Mouse (Mus musculus) small intestine, adult 2 months (tissue): ENCODE data around the gene Strada. TPM values are rescaled to one million over a fixed set of nuclear protein-coding genes. Genes with fewer than 3 reads are reported as not detected.

Source experiments
- H3K27ac ChIP-seq: fragments of 200-500 bp; 2 replicates; pipeline ENCODE4 v1.5.1; 2012; ENCODE audit warnings: low read depth, low read length, control low read depth, inconsistent platforms; ENCODE audit not compliant: insufficient read depth
- H3K27me3 ChIP-seq: fragments of 200-500 bp; 2 replicates; pipeline ENCODE4 v1.6.1; 2012; ENCODE audit warnings: mild to moderate bottlenecking, moderate library complexity, low read length, inconsistent platforms; ENCODE audit not compliant: control insufficient read depth, insufficient read depth
- H3K36me3 ChIP-seq: fragments of 200-500 bp; 2 replicates; pipeline ENCODE4 v1.6.1; 2012; ENCODE audit warnings: mild to moderate bottlenecking, low read length, control low read depth, inconsistent platforms; ENCODE audit not compliant: control insufficient read depth, insufficient read depth
- H3K4me1 ChIP-seq: fragments of 200-500 bp; 2 replicates; pipeline ENCODE4 v1.6.1; 2012; ENCODE audit warnings: low read length, inconsistent platforms, mixed read lengths; ENCODE audit not compliant: control insufficient read depth, insufficient read depth, insufficient read length
- H3K4me3 ChIP-seq: fragments of 200-500 bp; 2 replicates; pipeline ENCODE4 v1.5.1; 2012; ENCODE audit warnings: low read depth, mild to moderate bottlenecking, control low read depth, inconsistent platforms, low read length, moderate library complexity
- CTCF ChIP-seq: fragments of 200-500 bp; IDR thresholded peaks from 2 replicates; pipeline ENCODE4 v1.5.1; 2012; ENCODE audit warnings: low read depth, mild to moderate bottlenecking, control low read depth, inconsistent platforms, low read length, moderate library complexity, mixed read lengths; ENCODE audit not compliant: insufficient replicate concordance, insufficient read length; ENCODE audit errors: extremely low read depth
- POLR2A ChIP-seq: fragments of 200-500 bp; IDR thresholded peaks from 2 replicates; pipeline ENCODE4 v1.6.1; 2012; ENCODE audit warnings: low read depth, mild to moderate bottlenecking, control low read depth, inconsistent platforms, low read length, moderate library complexity
- WGBS: fragments of 180-500 bp; shearing (Covaris S2); methylation state at CpG from one replicate; pipeline ENCODE4 v1.1.7; 2018; 5-methylcytosine and 5-hydroxymethylcytosine counted together
- polyA plus RNA-seq: library from polyadenylated mRNA; depleted of rRNA; stranded (reverse); fragments of >200 nt; gene quantifications from 2 replicates; pipeline ENCODE4 v1.2.3, GENCODE M21; 2012

The Strada gene
- polyA plus RNA-seq, 1 experiment, result 7.4 TPM

DNA sequence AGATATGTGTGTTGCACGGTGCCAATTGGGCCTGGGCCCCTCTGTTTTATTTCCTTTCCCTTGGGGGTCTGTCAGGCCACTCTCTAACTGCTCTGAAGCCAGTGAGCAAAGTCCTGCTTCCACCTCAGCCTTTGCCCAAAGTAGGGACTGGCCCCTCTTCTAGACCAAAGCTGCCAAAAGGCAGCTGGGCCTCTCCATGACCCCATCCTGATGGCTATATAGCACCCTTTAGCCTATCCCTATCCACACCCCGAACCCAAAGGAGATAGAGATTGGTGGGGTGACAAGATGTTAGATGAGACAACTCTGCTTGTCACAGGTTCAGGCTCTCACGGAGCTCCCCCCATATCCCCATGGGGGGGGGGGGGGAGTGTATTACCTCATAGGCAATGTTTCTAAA is 46.2 kb downstream of the Strada start:
- TF ChIP-seq POLR2A (no peak), CTCF (no peak)
- Histone ChIP-seq H3K4me3 (no peak overlapping the region), H3K27ac (no peak overlapping the region), H3K4me1 (peaks cover 9% of the 10 kb centered on the region), H3K36me3 (peaks cover 32% of the 10 kb centered on the region), H3K27me3 (no peaks in the 10 kb centered on the region)
- 63% methylated on average over 3 of the region's 3 CpGs for WGBS

DNA sequence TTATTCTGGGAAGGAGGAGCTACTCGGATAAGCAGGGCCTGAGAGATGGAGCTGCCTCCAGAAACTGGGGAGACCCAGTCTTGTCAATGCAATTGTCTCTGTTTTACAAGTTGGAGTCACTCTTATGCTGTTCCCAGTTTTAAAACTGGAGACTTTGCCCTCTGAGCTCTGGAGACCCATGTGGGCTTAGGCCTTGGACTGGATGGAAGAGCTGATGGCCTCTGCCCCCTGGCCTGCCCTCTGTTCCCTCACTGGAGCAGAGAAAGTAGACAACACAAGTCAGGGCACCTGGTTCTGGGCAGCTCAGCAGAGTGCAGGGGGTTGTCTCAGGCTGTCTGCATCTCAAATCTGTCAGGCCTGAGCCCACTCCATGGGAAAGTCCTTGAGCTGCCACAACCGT is 47.2 kb downstream of the Strada start:
- H3K36me3 ChIP-seq, result peaks cover 41% of the 10 kb centered on the region
- peaks cover 6% of the 10 kb centered on the region for H3K4me1 ChIP-seq
- no peak overlapping the region for H3K27ac ChIP-seq
- H3K27me3 ChIP-seq, result no peaks in the 10 kb centered on the region
- H3K4me3 ChIP-seq, result no peak overlapping the region
- WGBS, result 80% methylated on average over 2 of the region's 2 CpGs
- no peak for TF ChIP-seq CTCF
- TF ChIP-seq POLR2A, result no peak

DNA sequence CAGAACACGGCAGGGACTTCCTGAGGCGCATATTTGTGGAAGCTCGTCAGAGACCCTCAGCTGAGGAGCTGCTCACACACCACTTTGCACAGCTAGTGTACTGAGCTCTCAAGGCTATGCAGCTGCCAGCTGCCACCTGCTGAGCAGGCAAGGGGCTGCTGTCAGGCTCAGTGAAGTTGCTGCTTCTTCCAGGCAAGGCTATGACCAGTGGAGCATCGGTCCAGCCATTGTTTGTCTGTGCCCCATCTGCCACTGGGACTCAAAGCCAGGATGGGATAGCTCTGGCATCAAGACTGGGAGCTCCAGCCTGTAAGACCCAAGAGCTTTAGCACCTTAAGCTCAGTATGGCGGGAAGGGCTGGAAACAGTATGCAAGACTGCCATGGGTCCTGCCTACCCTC is 47.9 kb downstream of the Strada start:
- peaks cover 47% of the 10 kb centered on the region for H3K36me3 ChIP-seq
- H3K27ac ChIP-seq, result no peak overlapping the region
- H3K4me3 ChIP-seq, result no peak overlapping the region
- no peak for TF ChIP-seq CTCF
- no peak for TF ChIP-seq POLR2A
- H3K4me1 ChIP-seq, result peaks cover 6% of the 10 kb centered on the region
- no peaks in the 10 kb centered on the region for H3K27me3 ChIP-seq
- 83% methylated on average over 5 of the region's 5 CpGs for WGBS

DNA sequence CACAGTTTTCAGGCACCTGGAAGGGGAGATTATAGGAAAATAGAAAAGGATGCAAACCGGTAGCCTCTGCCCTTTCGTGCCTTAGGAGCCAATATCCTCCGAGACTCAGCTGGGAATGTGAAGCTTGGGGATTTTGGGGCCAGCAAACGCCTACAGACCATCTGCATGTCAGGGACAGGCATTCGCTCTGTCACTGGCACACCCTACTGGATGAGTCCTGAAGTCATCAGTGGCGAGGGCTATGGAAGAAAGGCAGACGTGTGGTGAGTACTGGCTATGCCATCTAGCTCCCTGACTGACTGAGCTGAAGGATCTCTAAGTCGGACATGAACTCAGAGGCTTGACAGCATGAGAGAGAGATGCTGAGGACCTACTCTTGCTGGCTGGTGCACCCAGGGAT is 49.8 kb downstream of the Strada start:
- H3K36me3 ChIP-seq, result peaks cover 58% of the 10 kb centered on the region
- peaks cover 6% of the 10 kb centered on the region for H3K4me1 ChIP-seq
- no peak overlapping the region for H3K4me3 ChIP-seq
- TF ChIP-seq CTCF, result no peak
- TF ChIP-seq POLR2A, result no peak
- WGBS, result 89% methylated on average over 8 of the region's 8 CpGs
- no peaks in the 10 kb centered on the region for H3K27me3 ChIP-seq
- H3K27ac ChIP-seq, result no peak overlapping the region

DNA sequence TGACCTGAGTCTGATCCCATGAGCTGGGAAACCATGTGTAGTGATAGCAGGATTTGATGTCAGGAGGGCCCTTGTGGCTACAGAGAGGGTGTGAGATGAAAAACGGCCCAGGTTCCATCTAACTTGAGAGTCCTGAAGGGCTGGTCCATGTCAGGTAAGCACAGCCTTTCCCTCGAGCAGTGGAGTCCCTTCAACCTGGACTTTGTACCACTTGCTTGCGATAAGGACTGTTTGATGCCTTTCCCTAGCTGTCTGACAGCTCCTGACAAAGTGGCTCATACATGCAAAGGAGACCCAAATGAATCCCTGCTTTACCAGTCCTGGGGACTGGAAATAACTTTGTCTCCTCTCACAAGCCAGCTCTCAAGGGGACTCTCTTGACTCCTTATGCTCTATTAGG is 50.7 kb downstream of the Strada start:
- TF ChIP-seq POLR2A, result no peak
- TF ChIP-seq CTCF, result no peak
- peaks cover 62% of the 10 kb centered on the region for H3K36me3 ChIP-seq

DNA sequence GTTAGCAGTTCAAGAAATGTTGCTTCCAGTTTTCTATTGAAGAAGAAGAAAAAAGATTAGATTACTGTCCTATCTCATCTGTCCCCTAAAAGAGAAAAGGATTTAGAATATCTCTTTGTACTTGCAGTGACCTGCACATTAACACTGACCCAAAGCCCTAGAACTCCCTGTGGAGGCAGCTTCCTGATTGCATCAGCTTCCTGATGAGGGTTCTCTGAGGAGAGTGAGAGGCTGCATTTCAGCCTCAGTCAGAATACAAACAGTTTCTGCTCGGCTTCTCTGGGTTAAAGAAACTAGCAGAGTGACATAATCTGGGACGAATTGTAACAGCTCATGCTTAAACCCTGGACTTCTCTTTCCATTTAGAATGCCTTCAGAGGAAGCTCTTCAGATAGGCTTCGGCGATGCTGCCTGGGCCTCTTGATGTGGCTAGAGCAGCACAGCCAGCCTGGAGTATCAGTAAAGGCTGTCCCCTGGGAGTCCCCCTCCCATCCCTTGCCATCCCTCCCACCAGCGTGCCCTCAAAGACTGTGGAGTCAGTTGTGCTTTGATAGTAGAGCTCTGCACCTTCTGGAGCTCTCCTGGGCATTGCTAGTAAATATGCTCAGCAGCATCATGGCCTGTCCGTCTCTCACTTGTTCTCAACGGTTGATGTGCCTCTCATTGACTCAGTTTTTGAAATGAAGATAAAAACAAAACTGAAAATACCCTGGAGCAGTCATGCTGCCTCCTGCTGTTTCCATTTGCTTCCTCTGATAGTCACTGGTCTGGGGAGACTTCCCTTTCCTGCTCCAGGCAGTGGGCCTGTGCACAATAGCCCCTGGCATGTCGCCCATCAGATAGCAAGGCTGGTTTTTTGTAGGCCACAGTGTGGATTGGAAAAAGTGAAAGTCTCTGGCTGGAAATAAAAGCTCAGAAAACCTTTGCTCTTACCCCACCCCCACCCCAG is 67.1 kb downstream of the Strada start:
- H3K27ac ChIP-seq, result peak overlapping the region; percentile 75

More for the DNA sequence above, 50.7 kb downstream of the Strada start:
- Histone ChIP-seq H3K27me3 (no peaks in the 10 kb centered on the region), H3K4me3 (no peak overlapping the region), H3K27ac (no peak overlapping the region), H3K4me1 (peaks cover 6% of the 10 kb centered on the region)
- WGBS, result 30% methylated on average over 3 of the region's 3 CpGs

DNA sequence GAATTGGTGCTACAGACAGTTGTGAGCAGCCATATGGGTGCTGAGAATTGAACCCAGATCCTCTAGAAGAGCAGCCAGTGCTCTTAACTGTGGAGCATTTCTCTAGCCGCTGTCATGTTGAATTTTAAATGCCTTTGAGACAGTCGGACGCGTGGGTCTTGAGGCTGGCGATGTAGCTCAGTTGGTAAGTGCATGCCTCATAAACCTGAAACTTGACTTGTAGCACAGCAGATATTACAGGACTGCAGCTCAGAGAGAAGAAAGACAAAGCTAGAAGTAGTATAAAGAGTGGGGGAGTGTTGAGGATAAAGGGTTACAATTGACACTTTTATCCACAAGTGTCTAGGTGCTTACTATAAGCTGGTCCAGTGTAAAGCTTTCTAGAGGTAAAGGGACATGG is 69.5 kb downstream of the Strada start:
- H3K36me3 ChIP-seq, result peaks cover 16% of the 10 kb centered on the region
- WGBS, result 95% methylated on average over 5 of the region's 5 CpGs
- TF ChIP-seq POLR2A (no peak), CTCF (no peak)
- peaks cover 8% of the 10 kb centered on the region for H3K4me1 ChIP-seq
- no peaks in the 10 kb centered on the region for H3K27me3 ChIP-seq
- H3K4me3 ChIP-seq, result no peak overlapping the region
- H3K27ac ChIP-seq, result no peak overlapping the region

More for the DNA sequence above, 67.1 kb downstream of the Strada start:
- no peaks in the 10 kb centered on the region for H3K27me3 ChIP-seq
- peak overlapping the region; percentile 17; the same call in 1 of the 2 replicates for H3K4me3 ChIP-seq
- 24% methylated on average over 8 of the region's 8 CpGs for WGBS
- H3K4me1 ChIP-seq, result peaks cover 8% of the 10 kb centered on the region
- H3K36me3 ChIP-seq, result peaks cover 15% of the 10 kb centered on the region
- TF ChIP-seq POLR2A (no peak), CTCF (no peak)
